Mouse (Mus musculus) embryonic fibroblast, embryonic 13.5 days (primary cell): ENCODE data around the gene Fam129a.

ENCODE experiments used
- CTCF ChIP-seq: IDR thresholded peaks from 2 replicates; pipeline ENCODE4 v1.5.1; 2011; ENCODE audit warnings: mild to moderate bottlenecking, control low read depth, low read length, moderate library complexity, borderline replicate concordance; ENCODE audit not compliant: insufficient read depth
- POLR2A ChIP-seq: IDR thresholded peaks from 2 replicates; pipeline ENCODE4 v1.6.1; 2011; ENCODE audit warnings: low read depth, mild to moderate bottlenecking, control low read depth, low read length, moderate library complexity

DNA sequence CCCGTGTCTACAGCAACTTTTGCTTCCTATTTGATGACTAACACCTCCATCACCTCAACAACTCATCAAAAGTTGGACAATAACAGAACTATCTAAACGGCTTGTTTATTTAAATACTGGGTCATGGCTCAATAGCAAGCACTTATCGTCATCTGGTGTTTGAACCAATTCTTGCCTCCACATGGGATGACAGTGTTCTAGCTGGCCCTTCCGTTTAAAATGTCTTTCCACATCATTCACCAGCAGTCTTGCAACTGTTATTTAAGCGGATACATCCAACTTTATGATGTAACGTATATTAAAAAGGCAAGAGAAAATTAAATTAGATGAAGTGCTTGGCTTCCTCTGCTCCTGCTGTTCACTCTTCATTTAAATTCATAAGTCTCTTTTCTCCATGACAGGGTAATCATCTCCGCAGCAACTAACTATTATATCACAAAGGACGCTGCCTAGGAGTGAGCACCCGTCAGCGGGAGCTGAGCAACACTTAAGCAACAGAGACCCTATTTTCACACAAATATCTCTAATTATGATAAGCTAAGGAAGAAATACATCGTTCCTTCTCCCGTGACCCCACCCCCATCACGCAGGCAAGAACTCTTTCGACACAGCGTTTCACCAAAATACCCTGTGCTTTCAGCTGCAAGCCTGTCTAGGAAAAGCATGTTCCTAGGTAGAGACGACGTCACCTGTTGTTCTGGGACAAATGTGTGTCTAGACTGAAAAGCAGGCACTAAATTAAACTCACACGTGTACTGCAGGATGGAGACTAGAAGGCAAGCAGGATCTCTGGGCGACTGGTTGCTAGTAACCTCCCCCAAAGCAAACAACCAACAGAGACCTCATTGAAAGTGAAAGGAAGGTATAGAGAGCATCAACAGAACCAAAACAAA is 20.2 kb upstream of the Fam129a start:
- TF ChIP-seq CTCF (no peak), POLR2A (no peak)
